Mouse (Mus musculus) midbrain, embryonic 10.5 days (tissue): ENCODE measurements around the gene Sepsecs. TPM values are rescaled to one million over a fixed set of nuclear protein-coding genes. Genes with fewer than 3 reads are reported as not detected.

ENCODE experiments used
- DNase-seq: peaks from one replicate; pipeline ENCODE4 v3.0.0-alpha.2; 2017; ENCODE audit warnings: low spot score
- H3K27ac ChIP-seq: fragments of 300-500 bp; sonication (generic); replicated peaks from 2 replicates; pipeline ENCODE4 v1.5.1; 2016; ENCODE audit warnings: mild to moderate bottlenecking
- H3K27me3 ChIP-seq: fragments of 300-500 bp; sonication (generic); 2 replicates; pipeline ENCODE4 v1.6.1; 2016; ENCODE audit warnings: low read depth, mild to moderate bottlenecking; ENCODE audit not compliant: poor library complexity, severe bottlenecking
- H3K36me3 ChIP-seq: fragments of 300-500 bp; sonication (generic); 2 replicates; pipeline ENCODE4 v1.6.1; 2016; ENCODE audit warnings: mild to moderate bottlenecking, moderate library complexity
- H3K4me1 ChIP-seq: fragments of 300-500 bp; sonication (generic); 2 replicates; pipeline ENCODE4 v1.6.1; 2016
- H3K4me3 ChIP-seq: fragments of 300-500 bp; sonication (generic); 2 replicates; pipeline ENCODE4 v1.5.1; 2016; ENCODE audit warnings: mild to moderate bottlenecking, moderate library complexity
- H3K9me3 ChIP-seq: fragments of 300-500 bp; sonication (generic); replicated peaks from 2 replicates; pipeline ENCODE4 v1.6.1; 2016; ENCODE audit warnings: mild to moderate bottlenecking
- WGBS: fragments of 180-500 bp; shearing (Covaris S2); methylation state at CpG from one replicate; pipeline ENCODE4 v1.1.7; 2016; 5-methylcytosine and 5-hydroxymethylcytosine counted together
- polyA plus RNA-seq: library from polyadenylated mRNA; unstranded; fragments of >200 nt; fragmentation: Nextera tagmentation; extraction: Ambion mirVana; gene quantifications from 2 replicates; pipeline ENCODE4 v1.2.1, GENCODE M21; 2016

The Sepsecs gene
- polyA plus RNA-seq, 1 experiment from 2014 or later = 8.6 TPM

- 30% methylated on average over 9 of the region's 9 CpGs for WGBS
- no peaks in the 10 kb centered on the region for H3K27me3 ChIP-seq
- DNase-seq = no peak
- 0 out of 2 replicates have a peak overlapping the region, but pooled peaks have one; percentile 28 for H3K27ac ChIP-seq
- H3K36me3 ChIP-seq = no peaks in the 10 kb centered on the region
- no peak overlapping the region for H3K4me3 ChIP-seq
- peaks cover 29% of the 10 kb centered on the region for H3K4me1 ChIP-seq
- no peaks in the 10 kb centered on the region for H3K9me3 ChIP-seq
Observed at GRCm38 (mm10) chr5:52673341-52673740, 3.8 kb upstream of the Sepsecs start.

DNA sequence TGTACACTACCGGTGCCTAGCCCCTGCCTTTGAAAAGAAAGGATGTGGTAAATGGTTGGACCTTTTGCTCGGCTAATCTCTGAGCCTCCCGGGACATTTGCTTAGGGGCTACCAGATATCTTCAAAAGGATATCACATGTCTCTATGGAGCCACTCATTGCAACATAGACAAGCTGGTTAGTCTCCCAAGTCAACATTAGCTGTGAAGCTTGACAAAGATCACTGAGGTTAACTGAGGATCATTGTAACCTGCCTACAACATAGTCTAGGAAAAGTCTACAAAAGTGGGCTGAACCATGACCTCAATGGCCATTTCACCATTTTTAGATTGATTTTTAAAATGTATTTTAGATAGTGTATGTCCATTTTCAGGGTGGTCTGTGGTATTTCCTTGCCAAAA, 1.2 kb upstream of the Sepsecs start:
- no peak for DNase-seq
- no peak overlapping the region for H3K4me3 ChIP-seq

DNA sequence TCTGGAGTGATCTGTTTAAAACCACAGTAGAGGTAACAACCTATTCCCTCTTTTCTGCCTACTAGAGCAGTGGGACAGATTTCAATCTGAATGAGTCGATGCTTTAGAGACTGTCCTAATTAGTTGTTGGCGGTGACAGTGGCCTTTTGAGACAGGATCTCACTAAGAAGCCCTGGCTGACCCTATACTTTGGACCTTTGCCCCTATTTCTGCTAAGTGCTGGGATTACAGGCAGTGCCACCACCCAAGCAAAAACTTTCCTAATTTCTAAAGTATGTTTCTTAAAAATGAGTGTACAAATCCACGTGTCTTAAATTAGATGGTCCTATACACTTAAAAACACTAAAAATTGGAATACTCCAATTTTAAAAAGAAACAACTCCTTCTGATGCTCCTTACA, 2.7 kb downstream of the Sepsecs start:
- Histone ChIP-seq H3K27ac (no peak overlapping the region), H3K9me3 (no peaks in the 10 kb centered on the region), H3K36me3 (peaks cover 31% of the 10 kb centered on the region), H3K4me1 (peaks cover 7% of the 10 kb centered on the region), H3K27me3 (no peaks in the 10 kb centered on the region), H3K4me3 (no peak overlapping the region)
- WGBS = 92% methylated on average over 3 of the region's 3 CpGs
- DNase-seq = no peak

More for the DNA sequence above, 1.2 kb upstream of the Sepsecs start:
- H3K27ac ChIP-seq = no peak overlapping the region
- H3K4me1 ChIP-seq = peaks cover 29% of the 10 kb centered on the region
- peaks cover 2% of the 10 kb centered on the region; the same call in 1 of the 2 replicates for H3K36me3 ChIP-seq
- no peaks in the 10 kb centered on the region for H3K27me3 ChIP-seq
- no peaks in the 10 kb centered on the region for H3K9me3 ChIP-seq
- 69% methylated on average over 3 of the region's 3 CpGs for WGBS

DNA sequence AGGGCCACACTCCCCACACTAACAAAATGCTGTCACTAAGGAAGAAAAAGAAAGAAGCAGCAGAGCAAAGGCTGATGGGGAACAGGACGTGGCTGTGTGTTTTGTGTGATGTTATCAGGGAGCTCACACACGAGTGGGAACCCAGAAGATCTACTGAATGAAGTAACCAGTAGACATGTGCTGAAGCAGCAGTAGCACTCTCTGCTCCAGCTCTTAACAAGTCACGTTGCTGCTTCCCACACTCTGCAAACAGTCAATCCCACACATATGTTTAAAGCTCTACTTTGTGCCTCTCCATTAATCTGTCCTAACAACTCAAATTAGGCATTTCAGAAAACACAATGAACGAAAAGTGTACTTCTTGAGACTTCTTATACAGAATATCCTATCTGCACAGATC, 11.6 kb downstream of the Sepsecs start:
- no peak overlapping the region for H3K4me3 ChIP-seq
- WGBS = 86% methylated on average over 4 of the region's 4 CpGs
- no peaks in the 10 kb centered on the region for H3K9me3 ChIP-seq
- no peaks in the 10 kb centered on the region for H3K27me3 ChIP-seq
- no peak overlapping the region for H3K27ac ChIP-seq
- peaks cover 47% of the 10 kb centered on the region for H3K36me3 ChIP-seq
- no peak for DNase-seq
- H3K4me1 ChIP-seq = no peaks in the 10 kb centered on the region

- Histone ChIP-seq H3K9me3 (no peaks in the 10 kb centered on the region), H3K36me3 (peaks cover 51% of the 10 kb centered on the region), H3K4me1 (no peaks in the 10 kb centered on the region), H3K27me3 (no peaks in the 10 kb centered on the region), H3K27ac (no peak overlapping the region), H3K4me3 (no peak overlapping the region)
- DNase-seq = no peak
- WGBS = 87% methylated on average over 5 of the region's 5 CpGs
Observed at GRCm38 (mm10) chr5:52657336-52657735, 12.2 kb downstream of the Sepsecs start.

GRCm38 (mm10) chr5:52655992-52656391, 13.5 kb downstream of the Sepsecs start:
- H3K9me3 ChIP-seq = no peaks in the 10 kb centered on the region
- no peak overlapping the region for H3K4me3 ChIP-seq
- H3K4me1 ChIP-seq = no peaks in the 10 kb centered on the region
- DNase-seq = no peak
- H3K27ac ChIP-seq = no peak overlapping the region
- peaks cover 44% of the 10 kb centered on the region for H3K36me3 ChIP-seq
- 88% methylated on average over 8 of the region's 8 CpGs for WGBS
- H3K27me3 ChIP-seq = no peaks in the 10 kb centered on the region

GRCm38 (mm10) chr5:52654961-52655360, 14.5 kb downstream of the Sepsecs start:
- H3K27ac ChIP-seq = no peak overlapping the region
- 95% methylated on average over 5 of the region's 5 CpGs for WGBS
- DNase-seq = no peak
- H3K4me1 ChIP-seq = no peaks in the 10 kb centered on the region
- H3K4me3 ChIP-seq = no peak overlapping the region
- no peaks in the 10 kb centered on the region for H3K9me3 ChIP-seq
- H3K27me3 ChIP-seq = no peaks in the 10 kb centered on the region
- peaks cover 39% of the 10 kb centered on the region for H3K36me3 ChIP-seq

DNA sequence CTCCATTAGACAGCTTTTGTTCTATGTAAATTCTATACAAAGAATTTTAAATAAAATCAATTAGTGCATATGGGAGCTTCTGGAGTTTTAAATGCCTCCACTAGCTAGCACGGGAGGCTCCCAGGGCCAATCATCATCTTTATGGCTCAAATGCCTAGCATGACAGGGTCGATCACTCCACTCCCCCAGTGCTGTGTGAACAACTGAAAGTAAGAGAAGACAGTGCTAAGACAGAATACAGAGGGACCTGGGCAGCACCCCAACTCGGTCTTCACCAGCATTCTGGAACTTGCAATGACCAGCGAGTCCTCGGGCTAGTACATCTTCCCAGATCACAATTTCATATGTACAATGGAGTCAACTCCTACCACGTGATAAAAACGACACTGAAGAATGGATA, 16.9 kb downstream of the Sepsecs start:
- no peaks in the 10 kb centered on the region for H3K9me3 ChIP-seq

DNA sequence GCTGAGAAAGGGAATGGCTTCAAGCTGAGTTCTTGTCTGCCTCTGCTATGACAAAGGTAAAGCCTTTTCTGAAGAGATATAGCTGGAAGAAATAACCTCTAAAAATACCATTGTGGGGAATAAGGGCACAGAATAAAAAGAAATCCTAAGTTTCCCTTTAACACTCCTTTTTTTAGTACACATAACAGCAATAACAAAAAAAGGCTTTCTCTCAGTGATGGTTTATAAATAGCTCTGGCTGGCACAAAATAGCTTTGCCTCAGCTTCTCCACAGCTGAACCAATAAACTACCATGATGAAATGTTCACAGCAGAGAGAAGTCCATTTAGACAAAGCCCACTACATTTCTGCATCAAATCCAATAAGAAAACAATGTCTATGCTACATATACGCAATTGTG, 17.4 kb downstream of the Sepsecs start:
- no peaks in the 10 kb centered on the region for H3K4me1 ChIP-seq
- H3K9me3 ChIP-seq = no peaks in the 10 kb centered on the region
- H3K4me3 ChIP-seq = no peak overlapping the region
- no peak for DNase-seq
- peaks cover 41% of the 10 kb centered on the region for H3K36me3 ChIP-seq
- no peaks in the 10 kb centered on the region for H3K27me3 ChIP-seq
- WGBS = 91% methylated on average over 1 of the region's 1 CpGs
- H3K27ac ChIP-seq = no peak overlapping the region

More for the DNA sequence above, 16.9 kb downstream of the Sepsecs start:
- WGBS = 94% methylated on average over 7 of the region's 7 CpGs
- H3K27ac ChIP-seq = no peak overlapping the region
- DNase-seq = no peak
- H3K4me1 ChIP-seq = no peaks in the 10 kb centered on the region
- H3K36me3 ChIP-seq = peaks cover 36% of the 10 kb centered on the region
- H3K4me3 ChIP-seq = no peak overlapping the region
- no peaks in the 10 kb centered on the region for H3K27me3 ChIP-seq

- Histone ChIP-seq H3K27me3 (no peaks in the 10 kb centered on the region), H3K27ac (no peak overlapping the region), H3K9me3 (no peaks in the 10 kb centered on the region), H3K4me3 (no peak overlapping the region), H3K4me1 (no peaks in the 10 kb centered on the region), H3K36me3 (peaks cover 61% of the 10 kb centered on the region)
- WGBS = 78% methylated on average over 9 of the region's 9 CpGs
- DNase-seq = no peak
Observed at GRCm38 (mm10) chr5:52643947-52644840, 25.3 kb downstream of the Sepsecs start.

DNA sequence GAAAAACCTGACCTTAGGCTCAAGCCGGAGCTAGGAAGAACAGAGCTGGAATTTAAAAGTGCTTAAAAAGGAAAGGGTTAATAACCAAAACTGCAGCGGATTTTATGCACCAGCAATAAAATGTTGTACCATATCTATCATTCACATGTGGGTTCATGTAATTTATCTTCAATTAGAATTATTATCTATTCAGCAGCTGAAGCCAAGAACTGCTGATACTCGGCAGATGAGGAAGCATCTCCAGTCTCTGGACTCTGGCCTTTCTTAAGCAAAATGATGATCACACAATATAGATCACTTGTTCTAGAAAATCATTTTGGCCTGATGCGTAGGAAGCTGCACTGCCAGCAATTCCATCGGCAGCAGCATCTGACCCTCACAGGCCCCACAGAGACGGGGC, 27.8 kb downstream of the Sepsecs start:
- Histone ChIP-seq H3K27me3 (no peaks in the 10 kb centered on the region), H3K4me1 (no peaks in the 10 kb centered on the region), H3K4me3 (no peak overlapping the region), H3K27ac (no peak overlapping the region), H3K9me3 (no peaks in the 10 kb centered on the region), H3K36me3 (peaks cover 52% of the 10 kb centered on the region)
- 96% methylated on average over 6 of the region's 6 CpGs for WGBS
- no peak for DNase-seq

DNA sequence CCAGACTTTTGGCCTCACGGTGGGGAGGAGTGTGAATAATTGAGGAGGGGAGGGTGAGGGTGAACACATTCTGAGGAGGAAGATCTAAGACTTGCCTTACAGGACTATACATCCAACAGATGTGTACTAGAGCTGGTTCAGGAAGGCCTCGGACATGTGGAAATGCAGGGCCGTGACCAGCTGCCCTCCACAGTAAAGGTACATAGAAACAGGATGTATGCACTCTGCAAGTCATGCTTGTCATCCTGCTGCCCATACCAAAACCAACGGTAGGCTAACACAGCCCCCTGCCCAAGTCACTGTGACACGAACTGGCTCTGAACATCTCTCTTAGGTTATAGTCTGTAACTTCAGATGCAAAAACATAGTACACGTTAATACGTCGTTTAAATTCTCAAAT, 30.6 kb downstream of the Sepsecs start:
- WGBS = 88% methylated on average over 8 of the region's 8 CpGs
- H3K27ac ChIP-seq = no peak overlapping the region
- H3K4me1 ChIP-seq = no peaks in the 10 kb centered on the region
- no peaks in the 10 kb centered on the region for H3K27me3 ChIP-seq
- H3K9me3 ChIP-seq = no peaks in the 10 kb centered on the region
- H3K36me3 ChIP-seq = peaks cover 26% of the 10 kb centered on the region
- no peak overlapping the region for H3K4me3 ChIP-seq
- no peak for DNase-seq

DNA sequence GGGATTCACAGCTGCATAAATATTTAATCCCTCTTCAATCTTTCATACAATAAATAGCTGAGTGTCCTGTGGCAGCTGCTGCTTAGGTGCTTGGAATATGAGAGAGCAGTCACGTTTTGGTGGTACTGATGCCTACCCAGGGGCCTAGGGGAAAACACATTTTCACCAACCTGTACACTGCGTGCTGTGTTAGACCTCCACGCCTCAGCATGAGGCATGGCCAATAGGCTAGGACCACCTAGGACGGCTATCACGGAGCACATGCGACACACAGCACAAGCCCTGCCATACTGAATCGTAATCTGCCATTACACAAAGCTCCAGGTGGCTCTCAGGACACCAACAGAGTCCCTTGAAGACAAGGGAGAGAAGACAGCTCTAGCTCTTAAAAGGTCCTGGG, 31.5 kb downstream of the Sepsecs start:
- 93% methylated on average over 7 of the region's 7 CpGs for WGBS
- Histone ChIP-seq H3K36me3 (peaks cover 17% of the 10 kb centered on the region), H3K27ac (no peak overlapping the region), H3K9me3 (no peaks in the 10 kb centered on the region), H3K4me3 (no peak overlapping the region), H3K27me3 (no peaks in the 10 kb centered on the region), H3K4me1 (no peaks in the 10 kb centered on the region)
- DNase-seq = no peak
